Mouse (Mus musculus): Measurements from ENCODE around the gene Pkn1.

Gene Pkn1

DNA sequence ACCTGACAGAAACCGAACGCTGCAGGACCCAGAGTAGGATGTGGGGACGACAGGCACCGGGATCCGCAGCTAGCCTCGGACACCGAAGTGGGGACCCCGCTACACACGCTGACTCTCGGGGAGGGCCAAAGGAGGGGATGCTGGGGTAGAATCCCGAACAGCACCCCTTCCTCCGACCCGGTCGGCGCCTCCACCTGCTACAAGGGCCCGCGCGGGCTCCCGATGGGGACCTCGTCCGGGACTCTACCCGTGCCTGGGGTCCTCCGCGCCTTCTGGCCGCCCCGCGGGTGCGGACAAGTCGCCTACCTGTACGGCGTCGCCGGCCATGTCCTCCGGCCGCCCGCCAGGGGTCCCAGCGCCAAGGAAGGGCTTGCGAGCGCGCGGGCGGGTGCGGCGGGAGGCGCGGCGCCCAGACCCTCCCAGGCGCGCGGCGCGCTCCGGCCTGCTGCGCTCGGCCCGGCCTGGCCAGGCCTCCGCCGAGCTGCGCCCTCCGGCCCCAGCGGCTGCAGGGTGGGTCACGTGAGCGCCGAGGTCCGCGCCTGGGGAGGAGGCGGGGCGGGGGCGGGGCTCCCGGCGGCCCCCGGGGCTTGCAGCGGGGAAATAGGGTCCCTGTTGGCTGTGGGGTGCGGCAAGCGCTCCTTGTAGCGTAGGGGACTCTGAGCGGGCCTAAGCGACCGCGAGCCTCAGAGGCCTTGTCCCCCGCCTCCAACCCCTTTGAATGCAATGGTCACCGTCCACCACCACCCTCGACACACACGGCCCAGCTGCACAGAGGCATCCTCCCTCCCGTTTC lies at the start of gene Pkn1:
Gene Pkn1 (minus strand): TSS at position 519 of the 793 bp plus-strand sequence.
- no peak for DNase-seq (ENCODE audit: low read depth)

DNA sequence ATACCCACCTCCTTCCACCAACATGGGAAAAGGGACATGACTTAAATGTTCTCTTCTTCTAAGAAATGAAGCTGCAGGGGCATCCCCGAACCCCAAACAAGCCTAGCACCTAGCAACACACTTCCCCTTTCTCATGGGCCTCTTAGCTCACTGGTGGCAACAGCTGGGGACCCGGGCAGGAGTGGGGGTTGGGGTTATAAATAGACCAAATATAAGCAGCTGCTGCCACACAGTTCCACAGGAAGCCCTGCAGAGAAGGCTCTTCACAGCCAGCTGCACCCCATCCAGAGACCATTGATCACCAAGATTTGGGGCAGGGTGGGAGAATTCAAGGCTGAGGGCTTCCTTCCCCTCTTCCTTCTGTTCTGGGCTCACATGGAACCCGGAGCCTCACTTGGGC lies 49.7 kb upstream of the Pkn1 start:
- peak; percentile 79 for DNase-seq (ENCODE audit: low read depth)

DNA sequence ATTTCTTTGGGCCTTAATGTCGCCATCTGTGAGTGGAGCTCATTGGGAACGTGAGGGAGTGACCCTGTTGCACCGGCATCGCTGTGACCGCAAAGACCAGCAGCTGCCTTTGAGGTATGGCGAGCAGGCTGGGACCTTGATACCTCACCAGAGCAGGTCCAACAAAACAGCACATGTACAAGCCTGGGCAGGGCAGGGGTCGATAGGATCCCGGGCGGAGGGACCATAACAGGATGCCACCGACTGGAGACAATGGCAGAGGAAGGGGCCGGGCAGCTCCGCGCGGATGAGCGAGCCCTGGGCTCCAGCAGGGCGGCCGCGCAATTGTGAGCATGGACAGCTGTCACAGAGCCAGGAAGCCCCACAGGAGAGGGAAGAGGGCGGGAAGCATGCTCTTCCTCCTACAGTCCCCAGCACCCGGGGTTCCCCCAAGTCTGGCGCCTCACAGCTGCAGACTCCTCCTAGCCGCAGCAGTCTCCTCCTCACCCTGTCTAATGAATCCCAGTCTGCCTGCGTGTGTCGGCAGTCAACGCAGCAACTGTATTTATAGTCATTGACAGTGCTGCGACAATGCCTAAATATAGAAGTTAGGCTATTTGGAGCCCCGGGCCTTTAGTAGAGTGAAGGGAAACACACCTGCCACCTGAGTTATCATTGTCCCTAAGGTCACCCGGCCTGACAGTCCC lies 48.8 kb upstream of the Pkn1 start:
- DNase-seq (ENCODE audit: low read depth), result no peak

DNA sequence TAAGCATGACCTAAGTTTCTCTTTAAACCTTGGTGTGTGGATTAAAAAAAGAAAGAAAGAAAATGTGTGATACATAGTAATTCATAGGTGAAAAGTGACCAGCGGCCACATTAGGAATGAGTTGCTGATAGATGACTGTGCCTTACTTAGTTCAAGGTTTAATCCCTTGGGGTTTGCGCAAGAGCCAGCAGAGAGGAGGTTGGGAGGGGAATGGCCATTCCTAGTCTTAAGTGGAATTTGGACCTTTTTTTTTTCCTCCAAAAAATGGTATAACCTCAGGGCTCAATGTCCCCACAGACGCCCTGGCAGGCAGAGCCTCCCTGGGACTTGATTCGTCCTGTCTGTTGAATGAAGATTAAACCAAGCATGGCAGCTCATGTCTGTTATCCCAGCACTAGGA lies 45.1 kb upstream of the Pkn1 start:
- no peak for DNase-seq (ENCODE audit: low read depth)

DNA sequence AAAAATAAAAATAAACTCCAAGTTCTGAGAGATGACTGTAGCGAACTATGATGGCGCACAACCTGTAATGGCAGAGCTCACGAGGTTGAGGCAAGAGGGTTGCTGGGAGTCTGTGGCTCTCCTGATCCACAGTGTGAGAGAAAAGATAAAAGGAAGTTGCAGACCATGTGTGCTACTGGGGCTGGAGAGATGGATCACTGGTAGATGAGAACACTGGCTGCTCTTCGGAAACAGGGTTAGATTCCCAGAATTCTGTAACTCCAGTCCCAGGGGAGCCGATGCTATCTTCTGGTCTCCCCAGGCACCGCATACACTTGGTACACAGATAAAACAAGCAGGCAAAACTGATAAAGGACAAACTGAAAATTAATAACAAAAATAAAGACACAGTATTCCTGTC lies 44.0 kb upstream of the Pkn1 start:
- DNase-seq (ENCODE audit: low read depth), result no peak

DNA sequence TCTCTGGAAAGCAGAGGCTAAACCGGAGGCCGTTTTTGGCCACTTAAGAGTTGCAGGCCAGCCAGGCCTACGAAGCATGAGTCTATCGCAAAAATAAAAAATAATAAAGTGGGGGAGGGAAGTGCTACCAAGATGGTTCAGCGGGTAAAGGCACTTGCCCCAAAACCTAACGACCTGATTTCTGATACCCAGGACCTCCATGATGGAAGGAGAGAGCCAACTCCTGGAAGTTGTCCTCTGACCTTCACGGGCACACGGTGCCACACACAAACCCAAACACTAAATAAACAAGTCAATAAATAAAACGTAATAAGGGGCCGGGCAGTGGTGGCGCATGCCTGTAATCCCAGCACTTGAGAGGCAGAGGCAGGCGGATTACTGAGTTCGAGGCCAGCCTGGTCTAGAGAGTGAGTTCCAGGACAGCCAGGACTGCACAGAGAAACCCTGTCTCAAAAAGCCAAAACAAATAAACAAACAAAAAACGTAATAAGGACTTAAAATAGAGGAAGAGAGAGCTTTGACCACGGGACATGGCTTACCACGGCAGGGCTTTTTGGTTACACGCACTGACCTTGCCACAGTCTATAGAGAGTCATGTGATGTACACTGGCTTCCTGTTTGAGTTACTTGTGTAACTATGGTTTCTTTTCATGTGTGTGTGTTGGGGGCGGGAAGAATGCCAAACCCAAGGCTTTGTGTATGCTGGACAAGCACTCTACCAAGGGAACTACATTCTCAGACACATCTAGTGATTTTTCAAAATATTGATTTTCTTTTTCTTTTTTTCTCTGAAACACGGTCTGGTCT lies 43.1 kb upstream of the Pkn1 start:
- DNase-seq (ENCODE audit: low read depth), result no peak

DNA sequence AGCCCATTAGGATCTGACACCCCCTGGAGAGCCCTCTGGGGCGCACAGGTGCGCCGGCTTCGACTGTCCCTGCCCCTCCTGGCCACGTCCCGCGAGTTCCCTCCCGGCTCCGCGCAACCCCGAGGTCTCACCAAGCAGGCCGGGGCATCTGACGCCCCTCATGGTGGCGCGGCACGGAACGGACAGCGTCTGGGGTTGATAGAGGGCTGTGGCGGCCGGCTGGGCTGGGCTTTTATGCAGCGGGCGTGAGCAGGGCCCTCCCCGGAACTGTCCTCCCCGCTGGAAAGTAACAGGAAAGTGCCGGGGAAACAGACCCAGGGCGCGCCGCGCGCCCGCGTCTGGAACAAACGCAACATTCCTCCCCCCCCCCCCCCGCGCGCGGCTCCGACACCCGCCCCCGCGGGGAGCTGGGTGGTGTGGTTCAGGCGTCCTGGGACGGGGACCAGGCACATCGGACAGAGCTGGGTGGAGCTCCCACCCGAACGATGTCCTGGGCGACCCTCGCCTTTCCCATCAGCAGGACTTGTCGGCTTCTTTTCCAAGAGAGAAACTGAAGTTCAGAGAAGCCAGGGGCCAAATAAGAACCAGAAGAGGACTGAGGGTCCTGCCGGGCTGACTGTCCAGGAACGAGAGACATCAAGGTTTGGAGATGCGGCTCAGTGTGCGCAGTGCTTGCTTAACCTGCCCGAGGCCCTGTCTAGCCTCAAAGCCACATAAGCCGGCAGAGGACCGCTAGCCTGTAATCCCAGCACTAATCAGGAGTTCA lies 42.2 kb upstream of the Pkn1 start, which contains the start of gene Adgre5:
Gene Adgre5 (minus strand): TSS at position 351 of the 766 bp plus-strand sequence.
- DNase-seq (ENCODE audit: low read depth), result no peak

DNA sequence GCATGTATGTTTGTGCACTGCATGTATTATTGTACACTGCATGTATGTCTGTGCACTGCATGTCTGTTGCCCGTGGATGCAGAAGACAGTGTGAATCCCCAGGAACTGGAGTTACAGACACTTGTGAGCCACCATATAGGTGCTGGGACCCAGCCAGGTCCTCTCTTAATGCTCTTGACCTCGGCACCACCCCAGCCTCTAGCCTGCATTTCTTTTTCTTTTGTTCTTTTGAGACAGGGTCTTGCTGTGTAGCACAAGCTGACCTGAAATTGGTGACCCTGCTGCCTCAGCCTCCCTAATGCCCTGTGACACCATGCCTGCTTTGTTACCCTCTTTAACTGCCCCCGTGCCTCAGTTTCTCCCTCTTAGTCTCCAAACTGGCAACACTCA lies 41.6 kb upstream of the Pkn1 start:
- DNase-seq (ENCODE audit: low read depth), result no peak

DNA sequence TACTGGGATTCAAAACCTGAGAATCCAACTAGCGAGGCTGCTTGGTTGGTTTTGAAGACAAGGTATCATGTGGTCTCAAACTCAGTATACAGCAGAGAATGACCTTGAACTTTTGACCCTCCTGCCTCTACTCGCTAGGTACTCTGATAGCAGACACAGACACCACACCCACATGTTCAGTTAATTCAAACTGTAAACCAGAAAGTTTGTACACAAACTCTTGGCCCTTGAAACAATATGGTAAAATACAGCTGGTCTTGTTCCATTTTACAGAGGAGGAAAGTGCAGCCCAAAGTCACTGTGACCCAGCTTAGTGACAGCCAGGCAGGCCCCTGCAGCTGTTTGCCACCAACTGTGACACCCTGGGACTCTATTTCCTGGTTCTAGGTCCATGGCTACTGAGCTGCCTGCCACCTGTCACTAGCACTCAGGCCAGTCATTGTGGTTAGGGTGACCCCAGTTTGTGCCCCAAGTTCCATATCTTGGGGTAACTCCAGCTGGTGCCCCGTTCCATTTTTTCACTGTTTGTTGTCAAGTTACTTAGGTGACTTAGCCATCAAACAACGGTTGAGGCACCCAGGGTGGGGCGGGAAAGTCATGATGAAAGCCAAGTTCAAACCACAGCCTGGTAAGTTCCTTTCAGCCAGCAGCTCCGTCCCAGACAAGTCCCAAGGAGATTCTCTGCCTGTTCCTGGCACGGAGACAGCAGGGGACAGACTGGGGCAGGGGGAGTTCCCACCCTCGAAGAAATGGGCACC lies 40.9 kb upstream of the Pkn1 start:
- DNase-seq (ENCODE audit: low read depth), result peak; percentile 79

DNA sequence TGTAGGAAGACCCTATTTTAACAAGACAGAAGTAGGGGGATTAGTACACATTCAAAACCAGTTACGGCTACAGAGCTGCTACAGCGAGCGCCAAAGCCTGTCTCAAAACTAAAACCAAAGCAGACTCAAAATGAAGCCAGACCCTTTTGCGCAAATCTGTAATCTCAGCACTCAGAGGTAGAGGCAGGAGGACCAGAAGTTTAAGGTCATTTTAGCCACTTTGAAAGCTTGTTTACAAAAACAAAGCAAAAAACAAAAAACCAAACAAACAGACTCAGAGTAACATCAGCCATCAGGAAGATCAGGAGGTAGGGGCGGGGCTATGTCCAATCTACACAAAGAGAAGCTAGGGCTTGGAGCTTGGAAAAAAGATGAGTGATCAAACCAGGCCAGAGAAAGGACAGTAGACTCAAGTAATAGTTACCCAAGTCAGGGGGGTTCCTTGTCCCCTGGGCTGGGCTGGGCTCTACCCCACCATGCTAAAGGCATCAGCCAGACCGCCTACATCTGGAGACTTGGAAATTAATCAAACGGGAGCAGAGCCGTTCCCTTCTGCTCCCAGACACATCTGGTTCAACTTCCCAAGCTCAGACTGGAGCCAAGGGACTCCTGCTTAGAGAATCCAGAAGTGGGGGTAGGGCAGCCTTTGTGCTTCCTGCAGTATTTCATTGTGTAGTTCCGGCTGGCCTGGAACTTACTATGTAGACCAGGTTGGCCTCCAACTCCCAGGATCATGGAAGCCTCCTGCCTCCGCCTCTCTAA lies 40.2 kb upstream of the Pkn1 start:
- DNase-seq (ENCODE audit: low read depth), result no peak

DNA sequence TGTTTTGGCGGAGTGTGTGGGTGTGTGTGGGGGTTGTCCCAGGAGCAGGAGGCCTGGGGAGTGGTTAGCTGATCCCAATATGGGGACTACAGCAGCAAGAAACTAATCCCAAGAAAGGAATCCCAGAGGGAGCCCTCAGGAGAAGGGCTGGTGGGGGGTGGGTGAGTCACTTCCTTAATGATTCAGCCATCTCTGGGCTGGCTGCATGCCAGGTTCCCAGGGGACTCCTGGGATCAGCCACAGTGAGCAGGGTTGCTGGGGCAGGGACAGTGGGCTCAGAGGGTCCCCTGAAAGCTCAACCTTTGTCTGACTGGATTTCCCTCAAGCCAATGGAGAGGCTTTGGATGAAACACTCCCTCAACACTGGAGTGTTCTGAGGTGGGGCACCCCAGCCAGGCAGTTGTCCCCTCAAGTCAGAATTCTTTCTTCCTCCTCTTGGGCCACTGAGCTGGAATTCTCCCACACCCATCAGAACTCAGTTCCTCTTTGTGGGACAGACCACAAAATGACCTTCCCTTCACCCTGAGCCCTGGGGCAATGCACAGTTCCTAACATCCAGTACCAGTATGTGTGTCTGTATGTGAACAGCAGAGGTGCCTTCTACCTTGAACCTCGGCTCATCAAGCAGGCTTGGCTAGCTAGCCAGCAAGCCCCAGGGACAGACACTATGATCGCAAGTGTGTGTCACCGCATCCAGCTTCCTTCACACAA lies 39.0 kb upstream of the Pkn1 start:
- DNase-seq (ENCODE audit: low read depth), result no peak

DNA sequence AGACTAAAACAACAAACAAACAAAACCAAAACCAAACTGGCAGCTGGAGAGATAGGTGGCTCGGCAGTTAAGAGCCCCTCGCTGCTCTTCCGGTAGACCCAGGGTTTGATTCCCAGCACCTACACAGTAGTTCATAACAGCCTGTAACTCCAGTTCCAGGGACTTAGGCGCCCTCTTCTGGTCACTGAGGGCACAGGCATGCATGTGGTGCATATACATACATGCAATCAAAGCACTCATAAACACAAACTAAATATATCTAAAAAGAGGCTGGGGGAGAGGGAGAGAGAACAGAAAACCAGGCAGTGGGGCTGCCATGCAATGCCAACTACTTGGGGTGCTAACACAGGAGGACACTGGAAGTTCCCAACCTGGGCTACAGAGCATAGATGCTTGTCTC lies 38.4 kb upstream of the Pkn1 start:
- DNase-seq (ENCODE audit: low read depth), result no peak

DNA sequence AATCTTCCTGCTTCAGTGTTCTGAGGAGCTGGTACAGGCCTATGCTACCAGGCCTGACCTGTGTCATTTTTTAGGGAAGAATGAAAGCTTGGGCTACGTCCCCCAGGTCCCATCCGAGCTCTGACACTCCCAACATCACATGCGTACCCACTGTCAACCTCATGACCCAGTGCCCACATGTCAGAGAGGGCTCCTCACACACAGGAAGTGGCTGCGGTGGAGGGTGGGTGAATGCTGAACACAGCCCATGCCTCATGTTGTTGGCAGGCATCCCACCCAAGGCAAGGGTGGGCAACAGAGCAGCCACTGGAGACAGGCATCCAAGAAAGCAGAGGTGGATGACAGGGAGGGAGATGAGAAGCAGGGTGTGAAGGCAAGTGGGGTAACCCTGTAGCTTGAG lies 37.7 kb upstream of the Pkn1 start:
- DNase-seq (ENCODE audit: low read depth), result no peak

DNA sequence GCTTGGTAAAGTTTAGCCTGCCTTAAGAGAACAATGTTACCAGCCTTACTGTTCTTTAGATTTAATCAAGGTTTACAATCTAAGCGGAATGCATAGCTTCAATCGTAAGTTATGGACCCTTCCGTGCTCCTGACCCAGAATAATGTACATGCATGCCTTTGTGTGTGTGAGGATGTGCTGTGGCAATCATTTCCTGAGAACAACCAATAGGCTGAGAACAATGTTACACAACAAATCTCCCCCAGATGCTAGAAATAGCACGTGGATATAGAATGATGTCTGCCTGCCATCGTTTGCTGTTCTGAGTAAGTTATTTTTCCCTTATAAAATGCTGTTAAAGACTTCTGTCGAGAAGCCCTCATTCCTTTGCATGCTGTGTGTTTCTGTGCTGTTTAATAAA lies 33.9 kb upstream of the Pkn1 start:
- DNase-seq (ENCODE audit: low read depth), result no peak

DNA sequence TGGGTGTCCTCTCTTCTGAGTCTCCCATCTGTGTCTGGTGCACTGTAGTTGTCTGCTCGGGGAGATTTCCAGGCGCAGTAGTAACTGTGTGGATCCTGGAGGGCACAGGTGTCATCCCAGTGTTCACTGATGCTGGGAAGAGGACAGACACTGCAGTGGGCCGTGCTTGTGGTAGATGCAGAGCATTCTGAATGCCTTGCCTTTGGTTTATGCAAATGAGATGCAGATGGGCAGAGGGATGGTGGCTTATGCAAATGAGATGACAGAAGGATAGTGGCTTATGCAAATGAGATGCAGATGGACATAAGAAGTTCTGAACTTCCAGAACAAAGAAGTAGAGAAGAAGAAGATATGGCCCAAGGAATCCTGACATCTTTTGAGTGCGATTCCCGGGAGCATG lies 32.9 kb upstream of the Pkn1 start:
- no peak for DNase-seq (ENCODE audit: low read depth)

DNA sequence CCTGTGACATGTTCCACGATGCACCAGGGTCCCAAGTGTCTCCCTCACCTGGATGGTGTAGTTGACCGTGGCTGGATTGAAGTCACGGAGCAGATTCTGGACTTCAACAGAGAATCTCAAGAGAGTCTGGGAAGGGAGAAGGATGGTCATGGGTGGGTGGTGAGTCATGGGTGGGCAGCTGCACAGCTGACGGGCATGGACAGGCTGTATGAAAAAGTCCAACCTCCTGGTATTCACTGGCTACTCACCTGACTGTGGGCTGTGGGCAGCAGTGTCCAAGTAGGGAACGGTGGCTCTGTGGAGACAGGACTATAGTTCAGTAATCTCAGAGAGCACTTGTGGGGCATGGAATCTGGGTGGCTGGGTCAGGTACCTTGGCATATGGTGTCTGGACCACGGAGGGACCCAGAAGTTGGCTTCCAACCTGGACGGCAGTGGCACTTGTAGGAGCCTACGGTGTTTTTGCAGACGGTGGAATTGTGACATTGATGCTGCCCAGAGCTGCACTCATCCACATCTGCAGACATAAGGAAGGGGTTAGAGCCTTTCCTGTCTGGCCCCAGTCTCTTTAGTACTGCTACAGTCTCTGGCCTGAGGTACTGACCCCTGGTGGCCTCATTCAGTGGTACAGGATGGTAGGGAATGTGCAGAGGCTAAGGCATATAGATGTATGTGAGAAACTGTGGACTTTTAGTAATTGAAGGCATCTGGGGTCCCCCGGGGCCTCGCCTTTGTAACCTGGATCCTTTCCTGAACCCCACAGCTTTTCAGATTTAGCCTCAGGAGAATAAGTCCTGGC lies 30.2 kb upstream of the Pkn1 start:
- DNase-seq (ENCODE audit: low read depth), result no peak

DNA sequence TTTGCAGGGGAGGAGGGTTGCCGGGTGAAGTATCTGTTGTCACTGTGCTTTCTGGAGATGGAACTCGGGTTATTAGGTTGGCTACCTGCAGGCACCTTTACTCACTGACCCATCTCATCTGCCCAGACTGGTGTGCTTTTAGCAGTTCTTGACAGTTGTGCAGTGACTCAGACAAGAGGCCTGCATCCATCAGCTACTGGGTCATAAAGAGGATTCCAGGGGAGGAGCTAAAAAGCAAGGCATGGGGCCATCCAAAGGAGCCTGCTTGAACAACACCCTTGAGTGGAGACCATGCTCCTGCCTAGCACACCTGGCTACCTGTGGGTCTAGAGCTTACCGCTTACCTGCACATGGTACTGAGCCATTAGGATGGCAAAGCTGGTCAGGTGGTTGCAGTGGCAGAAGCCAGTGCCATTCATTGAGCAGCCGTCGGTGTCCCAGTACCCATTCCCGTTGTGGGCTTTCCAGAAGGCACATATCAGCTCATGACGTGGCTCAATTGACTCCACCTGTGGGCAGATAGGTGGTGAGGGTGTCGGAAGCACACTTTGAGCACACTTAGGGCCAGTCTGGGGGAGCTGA lies 26.6 kb upstream of the Pkn1 start:
- DNase-seq (ENCODE audit: low read depth), result no peak

DNA sequence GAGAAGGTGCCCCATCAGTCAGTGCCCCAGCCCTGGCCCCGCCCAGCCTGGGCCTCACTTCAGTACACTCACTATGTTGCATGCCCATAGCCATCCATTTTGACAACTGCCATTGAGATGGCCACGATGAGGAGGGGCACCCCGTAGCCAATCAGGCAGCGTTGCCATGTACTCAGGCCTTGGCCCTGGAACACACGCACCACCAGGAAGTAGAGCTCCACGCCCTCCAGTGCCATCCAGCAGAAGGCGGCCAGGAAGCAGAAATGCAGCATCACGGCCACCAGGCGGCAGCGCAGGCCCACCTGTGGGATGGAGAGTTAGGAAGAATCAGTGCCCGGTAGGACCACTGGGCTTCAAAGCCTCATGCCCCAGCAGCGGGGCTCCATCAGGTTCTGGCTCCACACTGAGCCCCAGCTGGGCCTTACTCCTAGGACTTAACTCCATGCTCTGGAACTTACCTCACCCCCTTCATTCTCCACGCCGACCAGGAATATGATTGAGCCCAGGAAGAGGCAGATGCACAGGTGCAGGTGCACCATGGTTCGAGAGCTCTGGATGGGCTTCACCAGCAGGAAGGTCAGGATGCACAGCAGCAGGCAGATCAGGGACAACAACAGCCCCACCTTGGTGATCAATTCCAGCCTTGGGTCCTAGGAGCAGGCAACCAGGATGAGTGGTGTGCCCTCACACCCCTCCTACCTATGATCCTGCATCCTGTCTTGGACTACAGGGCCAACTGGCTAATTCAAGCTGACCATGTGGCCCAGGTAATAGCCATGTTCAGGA lies 25.9 kb upstream of the Pkn1 start:
- DNase-seq (ENCODE audit: low read depth), result peak; percentile 73
